Mouse (Mus musculus): ENCODE measurements around the gene Il20rb.

Gene Il20rb

GRCm38 (mm10) chr9:100470228-100470627 lies 16.4 kb downstream of the Il20rb start:
- DNase-seq, result no peak

DNA sequence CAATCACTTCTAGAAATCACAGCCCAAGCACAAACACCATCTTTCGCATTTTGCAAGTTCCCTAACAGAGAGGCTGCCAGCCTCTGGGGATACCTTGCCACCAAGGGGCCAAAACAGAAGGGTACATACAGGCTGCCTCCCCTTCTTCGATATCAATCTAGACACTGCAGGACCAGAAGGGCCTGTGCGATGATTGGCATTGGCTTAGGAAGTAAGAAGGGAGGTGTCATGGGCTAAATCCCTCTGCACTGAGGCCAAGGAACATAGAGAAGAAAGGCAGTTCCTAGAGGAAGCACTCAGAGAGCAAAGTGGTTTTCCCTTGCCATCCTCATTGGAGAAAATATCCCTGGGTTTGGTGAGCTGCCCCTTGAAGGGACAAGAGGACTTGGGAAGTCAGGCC lies 16.9 kb downstream of the Il20rb start:
- DNase-seq, result peak; percentile 60 to 63

- no peak for DNase-seq
These were observed 18.4 kb downstream of the Il20rb start for GRCm38 (mm10) chr9:100468151-100468550.

GRCm38 (mm10) chr9:100467653-100468052 lies 18.9 kb downstream of the Il20rb start:
- peak; percentile 94 to 95 for DNase-seq

DNA sequence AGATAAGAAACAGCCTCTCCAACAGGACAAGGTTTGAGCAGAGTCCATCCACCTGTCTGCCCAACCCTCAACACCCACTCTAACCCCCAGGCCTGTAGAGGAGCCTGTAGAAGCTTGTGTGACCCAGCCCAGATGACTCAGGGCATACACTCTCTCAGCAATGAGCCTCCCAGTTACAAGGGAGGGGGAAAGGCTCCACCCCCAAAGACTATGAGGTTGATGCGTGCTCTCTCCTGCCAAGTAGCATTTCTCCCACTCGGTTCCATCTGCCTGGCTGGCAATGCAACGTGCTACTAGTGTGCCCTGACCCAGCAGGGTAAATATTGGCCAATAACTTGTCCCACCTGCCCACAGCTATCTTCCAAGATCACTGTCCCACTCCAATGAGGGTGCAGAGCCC lies 19.8 kb downstream of the Il20rb start:
- DNase-seq, result peak; percentile 93 to 95

DNA sequence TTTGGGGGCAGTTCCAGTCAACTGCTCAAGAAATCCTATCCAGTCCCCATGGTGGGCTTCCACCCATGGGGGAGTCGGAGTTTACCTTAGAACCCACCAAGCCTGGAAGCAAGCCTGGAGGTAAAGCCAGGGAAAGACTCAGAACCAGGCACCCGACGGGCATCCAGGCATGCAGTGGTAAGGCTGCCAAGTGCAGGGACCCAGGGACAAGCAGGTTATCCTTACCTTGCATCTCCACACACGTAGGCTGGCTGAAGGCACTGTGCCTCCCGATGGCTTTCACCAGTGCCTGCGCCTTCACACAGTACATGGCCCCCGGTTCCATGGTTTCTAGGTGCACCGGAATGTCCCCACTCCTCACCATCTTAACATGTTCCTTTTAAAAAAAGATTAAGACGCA lies 20.6 kb downstream of the Il20rb start:
- DNase-seq, result peak; percentile 85 to 90

DNA sequence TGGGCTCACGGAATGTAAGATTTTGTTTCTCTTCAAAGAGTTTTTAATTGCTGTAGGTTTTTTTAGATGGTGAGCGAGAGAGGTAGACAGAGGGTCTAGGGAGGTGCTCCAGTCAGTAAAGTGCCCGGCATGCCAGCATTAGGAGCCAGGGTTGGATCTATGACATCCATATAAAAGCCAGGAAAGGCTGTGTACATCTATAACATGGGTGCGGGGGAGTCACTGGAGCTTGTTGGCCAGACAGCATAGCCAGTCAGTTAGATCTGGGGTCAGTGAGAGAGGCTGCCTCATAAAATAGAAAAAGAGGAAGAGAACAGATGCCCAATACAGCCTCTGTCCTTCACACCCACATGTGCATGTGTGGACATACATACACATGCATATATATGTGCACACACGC lies 21.2 kb downstream of the Il20rb start:
- no peak for DNase-seq

DNA sequence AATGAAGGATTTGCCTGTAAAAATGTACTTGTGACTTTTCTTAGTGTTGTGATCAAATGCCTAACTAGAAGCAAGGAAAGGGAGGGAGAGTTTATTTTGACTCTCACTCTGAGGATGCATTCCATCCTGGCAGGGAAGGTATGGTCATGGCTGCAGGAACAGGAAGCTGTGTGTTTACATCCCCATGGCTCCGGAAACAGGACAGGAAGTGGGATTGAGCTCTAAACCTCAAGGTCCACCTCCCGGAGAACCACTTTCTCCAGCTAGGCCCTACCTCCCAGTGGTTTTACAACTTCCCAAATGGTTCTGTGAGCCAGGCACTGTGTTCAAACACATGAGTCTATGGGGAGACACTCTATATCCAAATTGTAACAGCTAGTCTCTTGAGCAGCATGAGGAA lies 22.8 kb downstream of the Il20rb start:
- DNase-seq, result no peak

- DNase-seq, result no peak
These were observed 24.5 kb downstream of the Il20rb start for GRCm38 (mm10) chr9:100462098-100462497.

DNA sequence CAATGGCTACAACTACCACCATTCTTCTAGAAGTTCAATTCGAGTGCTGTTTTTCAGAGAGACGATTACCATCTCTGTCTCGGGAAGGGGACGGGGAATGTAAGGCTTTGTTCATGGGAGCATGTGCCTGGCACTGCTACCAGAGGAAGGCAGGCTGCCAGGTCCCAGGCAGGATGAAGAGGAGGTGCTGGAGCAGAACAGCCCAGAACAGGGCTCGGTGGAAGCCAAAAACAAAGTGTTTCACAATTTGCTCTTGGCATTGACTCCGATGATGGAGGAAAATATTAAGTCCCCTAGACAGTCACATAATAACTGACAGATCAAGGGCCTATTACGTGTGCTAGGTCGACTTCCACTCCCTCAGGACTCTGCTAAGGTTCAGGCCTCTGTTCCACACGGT lies 24.9 kb downstream of the Il20rb start:
- peak; percentile 87 to 93 for DNase-seq

GRCm38 (mm10) chr9:100460203-100460602 lies 26.4 kb downstream of the Il20rb start:
- DNase-seq, result no peak

DNA sequence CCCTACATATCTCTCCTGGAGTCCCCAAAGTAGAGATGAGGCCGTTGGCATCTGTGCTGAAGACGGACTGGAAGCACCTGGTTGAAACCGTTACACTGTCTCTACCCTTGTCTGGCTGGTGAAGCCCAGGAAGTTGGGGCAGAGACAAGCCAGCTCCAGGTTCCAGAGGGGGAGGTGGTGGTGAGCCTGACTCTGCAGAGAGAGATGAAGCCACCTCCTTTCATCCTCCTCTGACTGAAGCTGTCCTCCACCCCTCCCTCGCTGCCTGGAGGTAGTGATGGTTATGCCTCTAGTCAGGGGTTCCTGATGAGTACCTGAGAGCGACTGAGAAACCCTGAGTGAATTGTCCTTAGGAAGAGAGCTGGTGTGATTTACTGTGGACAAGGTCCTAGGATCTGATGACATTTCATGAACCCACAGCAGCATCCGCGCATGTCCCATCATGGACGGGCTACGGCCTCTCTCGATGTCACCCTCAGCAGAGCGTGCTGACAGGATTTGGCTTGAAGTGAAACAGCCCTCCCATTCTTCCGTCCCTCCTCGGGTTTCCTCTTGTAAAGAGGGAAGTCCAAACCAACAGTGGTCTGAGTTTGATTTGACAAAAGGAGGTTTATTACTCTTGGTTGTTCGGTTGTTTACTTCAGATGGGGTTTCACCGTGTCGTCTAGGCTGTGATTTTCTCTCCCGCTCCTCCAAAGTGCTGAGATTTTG lies 28.5 kb downstream of the Il20rb start:
- no peak for DNase-seq

- DNase-seq, result no peak
These were observed 32.0 kb downstream of the Il20rb start for GRCm38 (mm10) chr9:100454664-100454993.

GRCm38 (mm10) chr9:100453944-100454663 lies 32.5 kb downstream of the Il20rb start:
- DNase-seq, result peak; percentile 94 to 96

DNA sequence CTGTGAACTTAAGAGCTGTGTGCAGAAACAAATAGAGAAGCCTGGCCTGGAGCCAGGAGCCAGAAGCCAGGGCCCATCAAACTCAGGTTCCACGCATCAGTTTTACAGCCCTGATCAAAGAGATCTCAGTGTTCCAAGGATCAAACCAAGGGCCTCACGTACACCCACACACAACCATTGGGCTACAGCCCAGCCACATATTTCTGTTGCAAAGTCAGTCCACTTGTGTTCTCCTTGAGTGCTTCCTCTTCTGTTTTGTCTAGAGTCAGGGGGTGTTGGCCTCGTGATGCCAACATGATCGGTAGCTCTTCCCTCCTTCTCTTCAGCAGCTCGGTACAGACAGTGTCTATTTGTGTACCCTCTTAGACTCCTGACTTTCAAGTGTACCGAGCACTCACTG lies 34.2 kb downstream of the Il20rb start:
- no peak for DNase-seq

- DNase-seq, result peak; percentile 93 to 96
These were observed 40.4 kb downstream of the Il20rb start for GRCm38 (mm10) chr9:100446059-100446686.

DNA sequence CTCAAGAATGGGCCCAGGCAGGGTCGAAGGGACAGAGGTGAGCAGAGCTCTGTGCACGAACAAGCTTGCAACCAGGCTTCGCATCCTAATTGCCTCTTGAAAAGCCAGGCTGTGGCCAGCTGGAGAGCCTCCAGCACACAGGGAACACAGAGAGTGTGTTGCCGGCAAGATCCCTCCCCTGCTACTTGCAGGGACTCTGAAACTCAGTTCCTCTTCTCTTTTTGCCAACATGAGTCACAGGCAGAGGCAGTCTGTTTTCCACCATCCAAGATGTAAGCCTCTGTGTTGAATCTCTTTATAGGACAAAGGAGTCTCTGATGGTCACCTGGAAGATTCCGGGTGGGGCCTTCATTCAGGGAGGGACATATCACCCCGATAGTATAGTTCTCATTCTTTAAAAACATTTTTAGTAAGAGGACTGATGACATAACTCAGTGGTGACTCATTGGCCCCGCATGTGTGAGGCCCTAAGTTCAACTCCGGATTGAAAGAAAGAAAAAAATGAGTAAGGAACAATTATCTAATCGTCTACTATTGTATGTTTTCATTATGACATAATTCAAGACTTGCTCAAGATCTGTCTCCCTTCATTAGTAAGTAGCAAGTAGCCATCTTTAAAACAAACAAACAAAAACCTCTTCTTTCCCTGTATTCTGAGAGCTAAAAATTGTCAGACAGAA lies 46.3 kb downstream of the Il20rb start:
- DNase-seq, result peak; percentile 82 to 85

DNA sequence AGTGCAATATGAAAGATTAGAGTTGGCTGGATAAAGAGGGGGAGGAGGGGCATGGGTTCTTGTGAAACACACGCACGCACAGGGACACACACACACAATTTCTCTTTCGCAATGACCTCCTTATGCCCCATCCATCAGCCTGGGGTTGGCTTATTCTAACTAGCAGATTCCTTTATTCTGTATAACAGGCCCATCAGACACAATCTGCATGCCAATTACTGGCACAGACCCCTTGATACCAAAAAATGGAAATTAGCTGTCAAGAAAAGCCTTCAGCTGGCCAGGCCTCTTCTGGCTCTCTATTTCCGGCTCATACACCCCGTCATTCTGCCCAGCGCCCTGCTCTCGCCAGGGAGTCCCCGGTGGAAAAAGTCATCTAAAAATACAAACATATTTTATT lies 47.1 kb downstream of the Il20rb start:
- peak; percentile 41 to 43 for DNase-seq

DNA sequence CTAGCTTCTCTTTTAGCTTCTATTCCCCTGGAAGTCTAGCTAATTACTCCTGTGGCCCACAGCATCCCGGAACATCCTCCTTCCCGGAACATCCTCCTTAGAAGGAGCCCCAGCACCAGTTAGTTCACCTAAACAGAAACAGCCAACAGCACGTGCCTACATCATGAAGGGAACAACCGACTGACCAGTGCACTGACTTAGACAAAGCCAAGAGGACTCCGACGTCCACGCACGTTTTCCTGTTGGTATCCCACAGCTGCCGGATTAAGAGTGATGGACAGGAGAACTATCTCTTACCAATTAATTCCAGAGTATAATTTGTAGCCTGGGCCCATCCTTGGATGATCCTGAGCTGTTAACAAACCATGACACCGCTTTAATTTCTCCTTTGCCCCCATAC lies 47.6 kb downstream of the Il20rb start:
- DNase-seq, result no peak

GRCm38 (mm10) chr9:100436865-100437595 lies 49.6 kb downstream of the Il20rb start:
- no peak for DNase-seq

- no peak for DNase-seq
These were observed 55.2 kb downstream of the Il20rb start for GRCm38 (mm10) chr9:100431355-100431754.

- DNase-seq, result no peak
These were observed 55.7 kb downstream of the Il20rb start for GRCm38 (mm10) chr9:100430911-100431310.

GRCm38 (mm10) chr9:100419644-100420043 lies 66.9 kb downstream of the Il20rb start:
- no peak for DNase-seq

Measured in cerebellum, postnatal 10 days (tissue).